Mouse (Mus musculus): ENCODE data around the gene Alox15. TPM values are rescaled to one million over a fixed set of nuclear protein-coding genes. Genes with fewer than 3 reads are reported as not detected.
"Not testable (repeated sequence)": the region's sequence is repeated elsewhere in the genome, so short reads cannot be mapped to it uniquely, and the experiment has no call there.

The Alox15 gene
- polyA plus RNA-seq (2015; fragmentation: Nextera tagmentation; extraction: Ambion mirVana) = not detected in 2 replicates

DNA sequence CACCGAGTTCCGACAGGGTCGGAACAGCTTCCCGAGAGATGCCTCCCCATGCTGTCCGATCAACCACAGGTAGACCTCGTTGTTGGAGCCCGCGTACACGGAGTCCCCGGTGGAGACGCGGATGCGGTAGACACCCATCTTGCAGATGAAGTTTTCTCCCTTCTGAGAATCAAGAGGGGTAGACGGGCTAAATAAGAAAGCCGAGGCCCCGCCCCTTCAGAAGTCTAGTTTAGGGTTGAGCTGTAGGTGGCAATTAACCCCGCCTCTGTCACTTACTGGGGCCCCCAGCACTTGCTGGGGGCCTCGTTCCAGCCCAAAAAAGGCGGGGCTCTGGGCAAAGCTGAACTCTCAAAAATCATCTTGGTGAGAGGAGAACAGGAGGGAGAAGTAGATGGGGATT, at the start of gene Alox15:
Gene Alox15 (minus strand): TSS at position 164 of the 400 bp plus-strand sequence.
- Histone ChIP-seq H3K4me1 (replicated peaks) (peaks cover 20% of the 10 kb centered on the region), H3K9me3 (no peaks in the 10 kb centered on the region), H3K27ac (no peak within 1 kb of the TSS), H3K27me3 (peaks cover 44% of the 10 kb centered on the region), H3K4me2 (replicated peaks) (peak within 1 kb of the TSS; percentile 55), H3K36me3 (no peaks in the 10 kb centered on the region), H3K4me3 (replicated peaks) (peak within 1 kb of the TSS; percentile 26), H3K9ac (replicated peaks) (no peak within 1 kb of the TSS)
- ATAC-seq = no peak
- under 1% methylated on average over 19 of the region's 19 CpGs for WGBS

DNA sequence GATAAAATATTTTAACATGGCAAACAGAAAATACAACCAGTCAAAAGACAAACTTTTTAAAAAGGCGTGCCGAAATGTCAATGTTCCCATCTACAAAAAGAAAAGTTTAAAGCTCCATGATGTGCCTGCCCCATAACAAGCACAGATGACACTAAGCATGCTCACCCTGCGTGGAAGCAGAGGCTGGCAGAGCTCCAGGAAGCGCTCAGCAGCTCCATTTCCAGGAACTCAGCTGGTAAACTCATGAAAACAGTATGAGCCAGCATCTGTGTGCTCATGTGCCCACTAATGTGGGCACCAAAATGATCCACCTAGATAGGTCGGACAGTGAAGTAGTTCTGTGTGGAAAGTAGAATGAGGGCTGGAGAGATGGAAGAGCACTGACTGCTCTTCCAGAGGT, 37.6 kb upstream of the Alox15 start:
- ATAC-seq = no peak
- WGBS = 91% methylated on average over 5 of the region's 5 CpGs
- no peak overlapping the region for H3K4me3 ChIP-seq (replicated peaks)

DNA sequence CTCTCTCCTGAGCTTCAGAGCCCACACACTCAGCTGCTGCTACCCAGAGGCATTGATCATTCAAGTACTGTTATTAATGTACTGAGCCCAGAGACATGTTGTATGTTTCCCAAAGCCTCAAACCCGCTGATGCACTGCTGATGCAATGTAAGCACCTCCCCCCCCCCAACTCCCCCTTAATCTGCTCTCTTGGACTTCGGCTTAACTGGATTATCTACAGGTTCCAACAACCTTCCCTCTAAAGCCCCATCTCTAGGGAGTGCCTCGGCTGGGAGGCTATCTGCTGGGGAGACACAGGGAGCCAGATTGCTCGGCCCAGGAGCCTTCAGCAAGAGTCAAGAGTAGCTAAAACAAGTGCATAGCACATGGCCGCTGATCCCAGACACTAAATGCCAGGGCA, 35.6 kb upstream of the Alox15 start:
- ATAC-seq = no peak
- no peak overlapping the region for H3K27ac ChIP-seq
- H3K4me2 ChIP-seq (replicated peaks) = no peak overlapping the region
- H3K4me1 ChIP-seq (replicated peaks) = no peaks in the 10 kb centered on the region
- WGBS = 64% methylated on average over 5 of the region's 5 CpGs
- no peak overlapping the region for H3K9ac ChIP-seq (replicated peaks)
- peaks cover 31% of the 10 kb centered on the region for H3K36me3 ChIP-seq
- no peaks in the 10 kb centered on the region for H3K27me3 ChIP-seq
- H3K9me3 ChIP-seq = no peaks in the 10 kb centered on the region
- no peak overlapping the region for H3K4me3 ChIP-seq (replicated peaks)

More for the DNA sequence above, 37.6 kb upstream of the Alox15 start:
- Histone ChIP-seq H3K36me3 (peaks cover 49% of the 10 kb centered on the region), H3K4me2 (replicated peaks) (no peak overlapping the region), H3K9ac (replicated peaks) (no peak overlapping the region), H3K27me3 (no peaks in the 10 kb centered on the region), H3K27ac (no peak overlapping the region), H3K9me3 (no peaks in the 10 kb centered on the region), H3K4me1 (replicated peaks) (no peaks in the 10 kb centered on the region)

DNA sequence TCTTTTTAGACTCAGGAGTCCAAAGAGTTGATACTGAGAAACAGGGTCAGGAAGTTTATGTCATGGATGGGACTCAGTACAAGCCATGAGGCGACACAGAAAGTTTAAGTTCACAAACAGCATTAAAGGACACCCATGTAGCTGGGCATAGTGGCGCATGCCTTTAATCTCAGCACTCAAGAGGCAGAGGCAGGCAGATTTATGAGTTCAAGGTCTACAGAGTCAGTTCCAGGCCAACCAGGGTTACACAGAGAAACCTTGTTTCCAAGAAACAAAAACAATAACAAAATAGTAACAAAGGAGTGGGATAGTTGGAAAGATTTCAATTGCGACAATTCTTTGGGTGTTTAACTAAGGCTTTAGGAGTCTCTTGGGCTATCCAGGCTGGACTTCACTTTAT, 32.3 kb upstream of the Alox15 start:
- no peak overlapping the region for H3K4me2 ChIP-seq (replicated peaks)
- no peaks in the 10 kb centered on the region for H3K27me3 ChIP-seq
- 95% methylated on average over 3 of the region's 3 CpGs for WGBS
- no peak overlapping the region for H3K27ac ChIP-seq
- no peak for ATAC-seq
- H3K4me1 ChIP-seq (replicated peaks) = no peaks in the 10 kb centered on the region
- peaks cover 14% of the 10 kb centered on the region for H3K36me3 ChIP-seq
- H3K4me3 ChIP-seq (replicated peaks) = no peak overlapping the region
- no peak overlapping the region for H3K9ac ChIP-seq (replicated peaks)
- no peaks in the 10 kb centered on the region for H3K9me3 ChIP-seq

DNA sequence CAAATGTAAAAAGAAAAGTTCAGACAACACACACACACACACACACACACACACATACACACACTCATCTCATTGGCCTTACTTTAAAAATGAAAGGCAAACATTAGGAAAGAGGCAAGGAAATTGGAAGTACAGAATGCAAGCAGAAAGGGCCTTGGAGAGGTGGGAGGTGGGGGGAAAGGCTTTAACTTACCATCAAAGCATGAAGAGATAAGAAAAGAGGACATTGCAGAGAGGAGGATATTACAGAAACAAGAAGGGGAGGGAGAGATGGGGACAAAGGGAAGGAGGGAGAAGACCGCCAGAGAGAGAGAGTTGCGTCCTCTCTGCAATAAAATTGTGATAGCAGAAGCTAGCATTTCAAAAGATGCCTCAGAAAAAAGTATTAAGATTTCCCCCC, 29.5 kb upstream of the Alox15 start:
- WGBS = 87% methylated on average over 2 of the region's 2 CpGs
- Histone ChIP-seq H3K27ac (no peak overlapping the region), H3K36me3 (peaks cover 6% of the 10 kb centered on the region; the same call in 1 of the 2 replicates), H3K4me2 (replicated peaks) (no peak overlapping the region), H3K9ac (replicated peaks) (no peak overlapping the region), H3K27me3 (no peaks in the 10 kb centered on the region), H3K9me3 (no peaks in the 10 kb centered on the region), H3K4me3 (replicated peaks) (no peak overlapping the region), H3K4me1 (replicated peaks) (no peaks in the 10 kb centered on the region)
- no peak for ATAC-seq

DNA sequence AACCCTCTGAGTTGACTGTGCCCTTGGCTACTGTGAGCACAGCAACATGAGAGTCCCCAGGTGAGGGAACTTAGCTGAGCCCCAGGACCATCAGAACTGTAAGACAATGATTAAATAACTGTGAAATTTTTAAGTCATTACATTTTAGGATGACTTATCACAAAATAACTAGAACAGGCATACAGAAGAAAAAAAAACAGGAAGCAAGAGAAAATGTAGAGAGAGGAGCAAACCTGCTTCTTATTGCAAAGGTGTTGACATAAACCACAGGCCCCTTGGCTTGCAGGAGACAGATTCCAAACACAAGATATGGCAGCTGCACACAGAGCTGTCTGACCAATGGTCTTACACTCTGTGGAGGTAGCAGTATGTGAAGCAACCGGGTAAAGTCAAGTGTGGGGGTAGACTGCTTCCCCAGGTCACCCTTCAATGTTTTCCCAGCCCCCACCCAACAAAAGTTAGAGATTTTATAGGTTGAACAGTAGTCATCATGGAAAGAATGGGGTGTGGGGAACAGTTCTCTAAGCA, 28.7 kb upstream of the Alox15 start:
- H3K4me3 ChIP-seq (replicated peaks) = no peak overlapping the region
- no peak overlapping the region for H3K9ac ChIP-seq (replicated peaks)
- 88% methylated on average over 1 of the region's 1 CpGs for WGBS
- no peaks in the 10 kb centered on the region for H3K9me3 ChIP-seq
- peaks cover 4% of the 10 kb centered on the region; the same call in 1 of the 2 replicates for H3K36me3 ChIP-seq
- H3K4me1 ChIP-seq (replicated peaks) = no peaks in the 10 kb centered on the region
- ATAC-seq = no peak
- H3K27me3 ChIP-seq = no peaks in the 10 kb centered on the region
- no peak overlapping the region for H3K4me2 ChIP-seq (replicated peaks)
- no peak overlapping the region for H3K27ac ChIP-seq

DNA sequence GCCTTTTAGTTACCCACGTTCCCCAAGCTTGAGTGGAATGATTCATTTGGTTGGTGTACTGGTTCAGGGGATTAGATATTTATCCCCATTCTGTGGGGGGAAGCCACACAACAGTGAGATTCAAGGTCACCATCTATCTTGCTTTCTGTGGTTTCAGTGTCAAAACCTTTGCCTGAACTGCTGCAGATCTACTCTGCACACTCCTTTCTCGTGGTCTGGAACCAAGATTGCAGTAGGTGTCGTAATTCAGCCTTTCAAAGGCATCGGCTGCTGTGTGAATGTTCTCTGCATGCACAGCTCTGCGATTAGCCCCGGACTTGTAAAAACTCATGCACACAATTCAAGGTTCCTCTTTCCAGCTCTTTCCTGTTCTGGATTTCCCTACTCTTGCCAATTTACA, 24.2 kb upstream of the Alox15 start:
- H3K36me3 ChIP-seq = no peaks in the 10 kb centered on the region
- no peak overlapping the region for H3K4me2 ChIP-seq (replicated peaks)
- no peaks in the 10 kb centered on the region for H3K27me3 ChIP-seq
- no peaks in the 10 kb centered on the region for H3K9me3 ChIP-seq
- H3K4me1 ChIP-seq (replicated peaks) = no peaks in the 10 kb centered on the region
- H3K9ac ChIP-seq (replicated peaks) = no peak overlapping the region
- H3K27ac ChIP-seq = no peak overlapping the region
- H3K4me3 ChIP-seq (replicated peaks) = no peak overlapping the region
- ATAC-seq = no peak
- 86% methylated on average over 6 of the region's 6 CpGs for WGBS

DNA sequence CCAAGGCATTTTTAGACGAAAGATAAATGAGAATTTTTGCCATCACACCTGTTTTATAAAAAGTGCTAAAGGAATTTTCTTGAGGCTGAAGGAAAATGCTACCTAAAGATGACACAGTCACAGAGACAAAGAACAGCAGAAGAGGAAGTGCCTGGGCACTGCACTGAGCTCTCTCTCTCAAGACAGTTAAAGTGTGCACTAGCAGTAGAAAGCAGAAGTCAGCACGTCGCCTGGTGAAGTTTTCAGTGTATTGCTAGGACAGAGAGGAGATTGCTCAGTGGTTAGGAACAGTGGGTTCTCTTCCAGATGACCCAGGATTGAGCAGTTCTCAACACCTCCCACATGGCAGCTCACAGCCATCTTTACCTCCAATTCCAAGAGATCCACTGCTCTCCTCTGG, 22.5 kb upstream of the Alox15 start:
- H3K9me3 ChIP-seq = no peaks in the 10 kb centered on the region
- no peak overlapping the region for H3K4me3 ChIP-seq (replicated peaks)
- no peaks in the 10 kb centered on the region for H3K36me3 ChIP-seq
- H3K4me2 ChIP-seq (replicated peaks) = no peak overlapping the region
- no peaks in the 10 kb centered on the region for H3K27me3 ChIP-seq
- WGBS = 76% methylated on average over 3 of the region's 3 CpGs
- no peak for ATAC-seq
- no peak overlapping the region for H3K9ac ChIP-seq (replicated peaks)
- no peak overlapping the region for H3K27ac ChIP-seq
- no peaks in the 10 kb centered on the region for H3K4me1 ChIP-seq (replicated peaks)

DNA sequence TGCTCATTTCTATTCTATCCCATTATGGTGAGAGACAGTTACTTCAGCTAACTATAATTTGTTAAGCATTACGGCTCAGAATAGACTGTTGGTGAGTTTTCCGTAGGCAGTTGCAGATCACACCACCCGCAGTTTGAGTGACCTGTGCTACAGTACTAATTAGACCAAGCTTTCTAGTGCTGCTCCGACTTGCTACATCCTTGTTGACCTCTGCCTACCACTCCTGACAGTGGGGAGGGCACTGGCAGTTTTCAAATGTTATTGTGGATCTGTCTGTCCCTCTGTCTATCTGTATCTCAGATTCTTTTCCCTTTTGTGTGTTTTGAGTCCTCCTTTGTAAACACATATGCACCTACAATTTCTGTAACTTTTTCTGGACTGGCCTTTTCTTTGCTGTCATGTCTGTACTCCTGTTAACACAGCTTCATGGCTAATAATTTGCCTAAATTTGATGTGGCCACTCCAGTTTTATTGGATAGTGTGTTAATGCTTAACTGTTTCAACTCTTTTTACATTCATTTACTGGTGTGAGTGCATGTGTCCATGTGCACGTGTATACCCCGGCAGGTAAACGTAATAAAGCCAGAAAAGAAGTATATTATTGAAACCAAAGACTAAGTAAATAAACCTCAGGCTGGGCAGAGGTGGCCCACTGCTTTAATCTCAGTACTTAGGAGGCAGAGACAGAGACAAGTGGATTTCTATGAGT, 21.2 kb upstream of the Alox15 start:
- H3K4me3 ChIP-seq (replicated peaks) = no peak overlapping the region
- H3K4me1 ChIP-seq (replicated peaks) = no peaks in the 10 kb centered on the region
- no peak overlapping the region for H3K9ac ChIP-seq (replicated peaks)
- 87% methylated on average over 7 of the region's 7 CpGs for WGBS
- no peak overlapping the region for H3K4me2 ChIP-seq (replicated peaks)
- no peaks in the 10 kb centered on the region for H3K9me3 ChIP-seq
- no peaks in the 10 kb centered on the region for H3K27me3 ChIP-seq
- H3K27ac ChIP-seq = no peak overlapping the region
- no peak for ATAC-seq
- H3K36me3 ChIP-seq = no peaks in the 10 kb centered on the region

DNA sequence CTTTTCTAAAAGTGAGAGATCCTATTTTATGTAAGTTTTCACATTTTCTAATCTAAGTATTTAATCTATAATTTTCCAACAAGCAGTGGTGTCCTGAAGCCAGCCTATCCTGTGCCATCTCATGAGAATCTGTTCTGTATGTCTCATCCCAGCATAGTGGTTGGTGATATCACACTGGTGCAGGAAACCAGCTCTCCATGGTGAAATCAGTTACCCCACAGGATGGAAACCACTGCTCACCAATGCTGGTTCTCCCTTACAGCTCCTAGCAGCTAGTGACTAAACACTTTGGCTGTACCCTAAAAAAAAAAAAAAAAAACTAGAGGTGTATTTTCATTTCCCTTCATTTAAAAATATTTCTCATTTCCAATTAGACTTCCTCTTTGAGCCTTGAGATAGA, 20.6 kb upstream of the Alox15 start:
- no peak overlapping the region for H3K27ac ChIP-seq
- no peaks in the 10 kb centered on the region for H3K36me3 ChIP-seq
- H3K4me1 ChIP-seq (replicated peaks) = no peaks in the 10 kb centered on the region
- no peaks in the 10 kb centered on the region for H3K27me3 ChIP-seq
- H3K4me2 ChIP-seq (replicated peaks) = no peak overlapping the region
- no peak for ATAC-seq
- H3K9me3 ChIP-seq = no peaks in the 10 kb centered on the region
- H3K9ac ChIP-seq (replicated peaks) = no peak overlapping the region
- no peak overlapping the region for H3K4me3 ChIP-seq (replicated peaks)

DNA sequence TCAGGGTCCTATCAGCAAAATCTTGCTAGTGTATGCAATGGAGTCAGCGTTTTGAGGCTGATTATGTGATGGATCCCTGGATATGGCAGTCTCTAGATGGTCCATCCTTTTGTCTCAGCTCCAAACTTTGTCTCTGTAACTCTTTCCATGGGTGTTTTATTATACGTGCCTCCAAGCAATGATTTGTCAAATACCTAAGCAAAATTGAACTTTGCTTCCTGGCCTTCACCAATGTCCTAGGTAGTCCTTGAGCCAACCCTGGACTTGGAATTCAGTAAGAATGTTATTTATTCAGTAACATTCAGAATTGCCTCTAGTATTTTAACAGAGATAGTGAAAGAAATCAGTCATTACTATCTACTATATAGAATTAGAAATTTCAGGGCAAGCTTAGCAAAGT, 16.8 kb upstream of the Alox15 start:
- not testable (repeated sequence) for H3K9me3 ChIP-seq; H3K4me1 ChIP-seq (replicated peaks); H3K27me3 ChIP-seq; H3K27ac ChIP-seq; H3K9ac ChIP-seq (replicated peaks); H3K4me2 ChIP-seq (replicated peaks); ATAC-seq; H3K36me3 ChIP-seq; H3K4me3 ChIP-seq (replicated peaks)
- 75% methylated on average over 2 of the region's 2 CpGs for whole genome bisulfite sequencing

DNA sequence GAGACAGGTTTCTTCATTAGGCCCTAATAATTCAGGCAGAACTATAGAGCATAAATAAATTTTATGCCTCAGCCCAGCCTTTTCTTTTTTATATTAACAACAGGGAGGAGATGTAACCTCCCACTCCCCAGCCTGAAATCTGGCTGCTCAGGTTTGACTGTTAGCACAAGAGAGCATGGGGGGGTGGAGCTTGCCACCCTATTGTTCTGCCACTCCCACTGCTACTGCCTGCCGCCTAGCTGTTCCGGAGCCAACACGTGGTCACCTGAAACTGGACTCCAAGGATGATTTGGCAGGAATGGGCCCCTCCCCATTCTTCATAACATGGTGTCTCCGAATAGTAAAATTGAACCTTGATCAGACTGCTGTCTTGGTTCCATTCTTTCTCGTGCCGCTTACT, 15.9 kb upstream of the Alox15 start:
- H3K9me3 ChIP-seq = peaks cover 10% of the 10 kb centered on the region
- not testable (repeated sequence) for H3K27ac ChIP-seq

DNA sequence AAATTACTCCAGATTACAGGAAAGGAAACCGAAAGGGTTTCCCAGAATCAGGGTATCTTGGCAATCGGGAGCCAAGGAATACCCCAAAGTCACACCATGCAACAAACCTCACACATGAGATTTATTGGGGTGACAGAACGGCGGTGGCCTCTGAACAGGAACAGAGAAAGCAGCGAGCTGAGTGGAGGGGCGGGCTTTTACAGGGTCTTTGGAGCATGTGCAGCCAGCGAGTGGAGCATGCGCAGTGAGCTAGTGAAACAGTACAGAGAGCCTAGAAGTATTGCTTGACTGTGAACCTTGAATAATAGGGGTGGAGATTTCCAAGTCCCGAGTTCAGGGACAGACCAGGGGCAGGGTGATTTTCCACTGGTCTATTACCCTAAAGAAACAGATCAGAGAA, 3.2 kb downstream of the Alox15 start:
- Histone ChIP-seq H3K4me3 (replicated peaks) (no peak overlapping the region), H3K9me3 (no peaks in the 10 kb centered on the region), H3K4me1 (replicated peaks) (peaks cover 10% of the 10 kb centered on the region), H3K27me3 (peaks cover 44% of the 10 kb centered on the region), H3K9ac (replicated peaks) (no peak overlapping the region), H3K36me3 (no peaks in the 10 kb centered on the region), H3K4me2 (replicated peaks) (no peak overlapping the region), H3K27ac (no peak overlapping the region)
- WGBS = 86% methylated on average over 9 of the region's 9 CpGs
- no peak for ATAC-seq

More for the DNA sequence above, 15.9 kb upstream of the Alox15 start:
- ATAC-seq; H3K9ac ChIP-seq (replicated peaks); H3K36me3 ChIP-seq; H3K4me2 ChIP-seq (replicated peaks); H3K4me3 ChIP-seq (replicated peaks); H3K27me3 ChIP-seq; H3K4me1 ChIP-seq (replicated peaks): not testable (repeated sequence)
- 83% methylated on average over 6 of the region's 6 CpGs for WGBS
